Mouse (Mus musculus): ENCODE measurements at regions not wholly inside any gene's neighbourhood (a gene's known extent, or its start where the extent isn't known, plus 50 kb on each side); places are given as distances from the start of the nearest gene placed in this dataset.

- Histone ChIP-seq H3K4me2 (ENCODE audit: low read length) (no peak overlapping the region), H3K4me1 (replicated peaks; ENCODE audit: control insufficient read depth, insufficient read depth, low read length) (no peaks in the 10 kb centered on the region), H3K27me3 (replicated peaks; ENCODE audit: control insufficient read depth, insufficient read depth, low read length) (no peaks in the 10 kb centered on the region), H3K36me3 (ENCODE audit: control insufficient read depth, insufficient read depth) (no peaks in the 10 kb centered on the region), H3K4me3 (replicated peaks; ENCODE audit: low read length) (no peak overlapping the region), H3K9ac (replicated peaks; ENCODE audit: low read depth, low read length) (no peak overlapping the region), H3K27ac (ENCODE audit: low read length) (no peak overlapping the region), H3K9me3 (ENCODE audit: control insufficient read depth, low read length) (no peaks in the 10 kb centered on the region)
- no peak for ATAC-seq
- 85% methylated on average over 5 of the region's 5 CpGs for WGBS
Measured at GRCm38 (mm10) chr7:137522450-137522849, 85.0 kb downstream of the Glrx3 start.

- H3K9ac ChIP-seq (replicated peaks; ENCODE audit: low read depth, low read length): no peak overlapping the region
- WGBS: 81% methylated on average over 4 of the region's 4 CpGs
- H3K4me1 ChIP-seq (replicated peaks; ENCODE audit: control insufficient read depth, insufficient read depth, low read length): no peaks in the 10 kb centered on the region
- H3K9me3 ChIP-seq (ENCODE audit: control insufficient read depth, low read length): no peaks in the 10 kb centered on the region
- no peak overlapping the region for H3K4me3 ChIP-seq (replicated peaks; ENCODE audit: low read length)
- H3K4me2 ChIP-seq (ENCODE audit: low read length): no peak overlapping the region
- no peak overlapping the region for H3K27ac ChIP-seq (ENCODE audit: low read length)
- no peak for ATAC-seq
- H3K36me3 ChIP-seq (ENCODE audit: control insufficient read depth, insufficient read depth): no peaks in the 10 kb centered on the region
- H3K27me3 ChIP-seq (replicated peaks; ENCODE audit: control insufficient read depth, insufficient read depth, low read length): no peaks in the 10 kb centered on the region
Measured at GRCm38 (mm10) chr7:137533476-137533875, 96.1 kb downstream of the Glrx3 start.

GRCm38 (mm10) chr7:137549991-137550390 lies 112.6 kb downstream of the Glrx3 start:
- H3K36me3 ChIP-seq (ENCODE audit: control insufficient read depth, insufficient read depth): no peaks in the 10 kb centered on the region
- no peak overlapping the region for H3K9ac ChIP-seq (replicated peaks; ENCODE audit: low read depth, low read length)
- no peaks in the 10 kb centered on the region for H3K27me3 ChIP-seq (replicated peaks; ENCODE audit: control insufficient read depth, insufficient read depth, low read length)
- no peak for ATAC-seq
- H3K27ac ChIP-seq (ENCODE audit: low read length): no peak overlapping the region
- no peaks in the 10 kb centered on the region for H3K9me3 ChIP-seq (ENCODE audit: control insufficient read depth, low read length)
- WGBS: 43% methylated on average over 2 of the region's 2 CpGs
- no peak overlapping the region for H3K4me3 ChIP-seq (replicated peaks; ENCODE audit: low read length)
- H3K4me2 ChIP-seq (ENCODE audit: low read length): no peak overlapping the region
- H3K4me1 ChIP-seq (replicated peaks; ENCODE audit: control insufficient read depth, insufficient read depth, low read length): no peaks in the 10 kb centered on the region

GRCm38 (mm10) chr7:137552551-137553198 lies 115.3 kb downstream of the Glrx3 start:
- WGBS: 47% methylated on average over 5 of the region's 5 CpGs
- no peaks in the 10 kb centered on the region for H3K27me3 ChIP-seq (replicated peaks; ENCODE audit: control insufficient read depth, insufficient read depth, low read length)

GRCm38 (mm10) chr7:137555481-137555880 lies 118.1 kb downstream of the Glrx3 start:
- 54% methylated on average over 2 of the region's 2 CpGs for WGBS
- H3K9me3 ChIP-seq (ENCODE audit: control insufficient read depth, low read length): no peaks in the 10 kb centered on the region
- H3K27me3 ChIP-seq (replicated peaks; ENCODE audit: control insufficient read depth, insufficient read depth, low read length): no peaks in the 10 kb centered on the region
- no peaks in the 10 kb centered on the region for H3K36me3 ChIP-seq (ENCODE audit: control insufficient read depth, insufficient read depth)
- H3K4me2 ChIP-seq (ENCODE audit: low read length): no peak overlapping the region
- H3K4me1 ChIP-seq (replicated peaks; ENCODE audit: control insufficient read depth, insufficient read depth, low read length): no peaks in the 10 kb centered on the region
- no peak overlapping the region for H3K27ac ChIP-seq (ENCODE audit: low read length)
- H3K9ac ChIP-seq (replicated peaks; ENCODE audit: low read depth, low read length): no peak overlapping the region
- no peak for ATAC-seq
- no peak overlapping the region for H3K4me3 ChIP-seq (replicated peaks; ENCODE audit: low read length)

More at GRCm38 (mm10) chr7:137552551-137553198, 115.3 kb downstream of the Glrx3 start:
- ATAC-seq: no peak
- H3K36me3 ChIP-seq (ENCODE audit: control insufficient read depth, insufficient read depth): no peaks in the 10 kb centered on the region
- H3K4me1 ChIP-seq (replicated peaks; ENCODE audit: control insufficient read depth, insufficient read depth, low read length): no peaks in the 10 kb centered on the region
- H3K9me3 ChIP-seq (ENCODE audit: control insufficient read depth, low read length): no peaks in the 10 kb centered on the region
- no peak overlapping the region for H3K27ac ChIP-seq (ENCODE audit: low read length)
- no peak overlapping the region for H3K4me3 ChIP-seq (replicated peaks; ENCODE audit: low read length)
- no peak overlapping the region for H3K4me2 ChIP-seq (ENCODE audit: low read length)
- no peak overlapping the region for H3K9ac ChIP-seq (replicated peaks; ENCODE audit: low read depth, low read length)

- H3K4me1 ChIP-seq (replicated peaks; ENCODE audit: control insufficient read depth, insufficient read depth, low read length): no peaks in the 10 kb centered on the region
- H3K27ac ChIP-seq (ENCODE audit: low read length): no peak overlapping the region
- H3K4me3 ChIP-seq (replicated peaks; ENCODE audit: low read length): no peak overlapping the region
- H3K9me3 ChIP-seq (ENCODE audit: control insufficient read depth, low read length): no peaks in the 10 kb centered on the region
- WGBS: 67% methylated on average over 3 of the region's 3 CpGs
- no peak overlapping the region for H3K9ac ChIP-seq (replicated peaks; ENCODE audit: low read depth, low read length)
- no peaks in the 10 kb centered on the region for H3K36me3 ChIP-seq (ENCODE audit: control insufficient read depth, insufficient read depth)
- no peak for ATAC-seq
- H3K27me3 ChIP-seq (replicated peaks; ENCODE audit: control insufficient read depth, insufficient read depth, low read length): 0 out of 2 replicates have a peak, but pooled peaks cover 2% of the 10 kb centered on the region
- no peak overlapping the region for H3K4me2 ChIP-seq (ENCODE audit: low read length)
Measured at GRCm38 (mm10) chr7:137557439-137557838, 120.0 kb downstream of the Glrx3 start.

GRCm38 (mm10) chr7:137558871-137559270 lies 121.5 kb downstream of the Glrx3 start:
- WGBS: 81% methylated on average over 3 of the region's 3 CpGs
- Histone ChIP-seq H3K27ac (ENCODE audit: low read length) (no peak overlapping the region), H3K4me2 (ENCODE audit: low read length) (no peak overlapping the region), H3K4me1 (replicated peaks; ENCODE audit: control insufficient read depth, insufficient read depth, low read length) (0 out of 2 replicates have a peak, but pooled peaks cover 2% of the 10 kb centered on the region), H3K36me3 (ENCODE audit: control insufficient read depth, insufficient read depth) (no peaks in the 10 kb centered on the region), H3K27me3 (replicated peaks; ENCODE audit: control insufficient read depth, insufficient read depth, low read length) (0 out of 2 replicates have a peak, but pooled peaks cover 2% of the 10 kb centered on the region), H3K4me3 (replicated peaks; ENCODE audit: low read length) (no peak overlapping the region), H3K9me3 (ENCODE audit: control insufficient read depth, low read length) (no peaks in the 10 kb centered on the region), H3K9ac (replicated peaks; ENCODE audit: low read depth, low read length) (no peak overlapping the region)
- ATAC-seq: no peak

GRCm38 (mm10) chr7:137570199-137570598 lies 132.8 kb downstream of the Glrx3 start:
- H3K27ac ChIP-seq (ENCODE audit: low read length): no peak overlapping the region
- H3K27me3 ChIP-seq (replicated peaks; ENCODE audit: control insufficient read depth, insufficient read depth, low read length): no peaks in the 10 kb centered on the region
- no peak overlapping the region for H3K4me3 ChIP-seq (replicated peaks; ENCODE audit: low read length)
- no peaks in the 10 kb centered on the region for H3K4me1 ChIP-seq (replicated peaks; ENCODE audit: control insufficient read depth, insufficient read depth, low read length)
- no peak overlapping the region for H3K9ac ChIP-seq (replicated peaks; ENCODE audit: low read depth, low read length)
- WGBS: 85% methylated on average over 2 of the region's 2 CpGs
- ATAC-seq: no peak
- H3K36me3 ChIP-seq (ENCODE audit: control insufficient read depth, insufficient read depth): no peaks in the 10 kb centered on the region
- no peak overlapping the region for H3K4me2 ChIP-seq (ENCODE audit: low read length)
- no peaks in the 10 kb centered on the region for H3K9me3 ChIP-seq (ENCODE audit: control insufficient read depth, low read length)

GRCm38 (mm10) chr7:137575491-137575890 lies 138.1 kb downstream of the Glrx3 start:
- Histone ChIP-seq H3K27me3 (replicated peaks; ENCODE audit: control insufficient read depth, insufficient read depth, low read length) (no peaks in the 10 kb centered on the region), H3K4me3 (replicated peaks; ENCODE audit: low read length) (no peak overlapping the region), H3K9ac (replicated peaks; ENCODE audit: low read depth, low read length) (no peak overlapping the region), H3K4me2 (ENCODE audit: low read length) (no peak overlapping the region), H3K4me1 (replicated peaks; ENCODE audit: control insufficient read depth, insufficient read depth, low read length) (no peaks in the 10 kb centered on the region), H3K9me3 (ENCODE audit: control insufficient read depth, low read length) (no peaks in the 10 kb centered on the region), H3K27ac (ENCODE audit: low read length) (no peak overlapping the region), H3K36me3 (ENCODE audit: control insufficient read depth, insufficient read depth) (no peaks in the 10 kb centered on the region)
- 84% methylated on average over 3 of the region's 3 CpGs for WGBS
- no peak for ATAC-seq

GRCm38 (mm10) chr7:137576251-137576650 lies 138.8 kb downstream of the Glrx3 start:
- Histone ChIP-seq H3K27me3 (replicated peaks; ENCODE audit: control insufficient read depth, insufficient read depth, low read length) (no peaks in the 10 kb centered on the region), H3K4me2 (ENCODE audit: low read length) (no peak overlapping the region), H3K9ac (replicated peaks; ENCODE audit: low read depth, low read length) (no peak overlapping the region), H3K27ac (ENCODE audit: low read length) (no peak overlapping the region), H3K36me3 (ENCODE audit: control insufficient read depth, insufficient read depth) (no peaks in the 10 kb centered on the region), H3K9me3 (ENCODE audit: control insufficient read depth, low read length) (no peaks in the 10 kb centered on the region), H3K4me3 (replicated peaks; ENCODE audit: low read length) (no peak overlapping the region), H3K4me1 (replicated peaks; ENCODE audit: control insufficient read depth, insufficient read depth, low read length) (no peaks in the 10 kb centered on the region)
- WGBS: 68% methylated on average over 6 of the region's 6 CpGs
- no peak for ATAC-seq
